Mouse (Mus musculus): ENCODE measurements at regions not wholly inside any gene's neighbourhood (a gene's known extent, or its start where the extent isn't known, plus 50 kb on each side); places are given as distances from the start of the nearest gene placed in this dataset.

DNA sequence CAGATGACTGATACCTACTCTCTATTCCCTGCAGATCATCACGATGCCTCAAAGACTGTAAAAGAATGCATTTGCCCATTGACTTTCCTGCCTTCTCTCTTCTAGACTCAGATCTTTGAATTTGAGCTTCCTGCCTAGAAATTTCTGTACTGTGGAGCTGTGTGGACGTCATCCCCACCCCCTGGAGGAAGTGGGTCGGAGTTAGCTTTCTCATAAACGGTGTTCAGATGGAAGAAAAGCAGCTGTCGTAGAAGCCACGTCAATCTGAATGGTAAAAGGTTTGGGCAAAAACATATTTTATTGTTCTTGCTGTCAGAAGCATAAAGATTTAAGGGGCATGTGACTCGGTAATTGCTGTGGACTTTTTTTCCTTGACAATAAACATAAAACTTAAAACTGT, 154.6 kb upstream of the Mvb12b start:
- no peak for DNase-seq (ENCODE audit: low spot score in 2 of 2)

- no peak for DNase-seq (ENCODE audit: low spot score in 2 of 2)
Measured at GRCm38 (mm10) chr2:34038982-34039381, 151.2 kb upstream of the Mvb12b start.

GRCm38 (mm10) chr2:34033212-34033611, 145.5 kb upstream of the Mvb12b start:
- no peak for DNase-seq (ENCODE audit: low spot score in 2 of 2)

DNA sequence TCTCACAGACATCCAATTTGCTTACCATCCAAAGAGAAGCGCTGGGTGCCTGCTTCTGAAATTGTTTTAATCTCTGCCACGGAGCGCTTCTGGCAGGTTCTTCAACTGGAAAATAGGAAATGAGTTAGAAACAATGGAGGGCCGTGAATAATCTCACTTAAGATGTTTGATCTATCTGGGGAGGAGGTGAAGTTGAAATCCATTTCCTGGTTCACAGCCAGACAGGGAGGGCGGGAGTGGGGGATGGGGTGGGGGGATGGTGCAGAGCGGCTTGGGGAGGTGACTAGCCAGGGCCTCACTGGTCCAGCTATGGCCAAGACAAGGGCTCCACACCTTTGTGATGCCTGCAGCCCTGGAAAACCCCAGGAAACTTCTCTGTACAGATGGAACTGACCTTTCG, 143.7 kb upstream of the Mvb12b start:
- no peak for DNase-seq (ENCODE audit: low spot score in 2 of 2)

GRCm38 (mm10) chr2:34031001-34031412, 143.3 kb upstream of the Mvb12b start:
- no peak for DNase-seq (ENCODE audit: low spot score in 2 of 2)

- no peak for DNase-seq (ENCODE audit: low spot score in 2 of 2)
Measured at GRCm38 (mm10) chr2:34027445-34027844, 139.7 kb upstream of the Mvb12b start.

DNA sequence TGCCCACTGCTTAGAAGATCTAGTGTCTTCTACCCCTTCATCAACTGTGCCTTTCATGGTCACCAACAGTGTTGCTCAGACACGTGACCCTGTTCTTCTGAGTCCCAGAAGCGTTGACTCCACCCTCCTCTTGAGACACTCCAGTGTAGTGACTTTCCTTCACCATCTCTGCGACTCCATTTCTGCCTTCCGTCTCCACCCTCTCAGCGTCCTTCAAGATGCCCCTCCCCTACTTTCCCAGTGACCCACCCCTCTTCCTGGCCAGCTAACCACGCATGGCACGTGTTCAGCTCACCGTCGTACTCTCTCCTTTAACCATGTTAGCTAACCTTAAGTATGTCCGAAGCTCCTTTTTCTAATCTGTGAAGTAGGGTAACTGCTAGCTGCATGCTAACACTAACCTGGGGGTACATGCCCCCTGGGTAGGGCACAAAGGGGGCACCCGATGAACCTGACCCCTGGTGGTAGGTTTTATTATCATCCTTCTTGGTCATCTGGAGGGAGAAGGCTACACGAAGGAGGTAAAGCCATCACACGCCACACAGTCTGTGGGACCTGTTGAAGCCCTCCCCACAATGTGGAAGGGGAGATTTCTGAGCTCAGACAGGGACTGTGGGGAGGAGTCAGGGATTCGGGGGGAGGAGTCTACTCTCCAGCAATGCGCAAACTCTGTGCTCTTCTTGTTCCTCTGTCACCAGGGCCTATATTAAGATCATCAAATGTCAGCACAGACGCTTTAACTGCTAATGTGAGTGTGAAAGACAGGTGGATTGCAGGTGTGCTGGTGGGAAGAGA, 139.0 kb upstream of the Mvb12b start:
- no peak for DNase-seq (ENCODE audit: low spot score in 2 of 2)

DNA sequence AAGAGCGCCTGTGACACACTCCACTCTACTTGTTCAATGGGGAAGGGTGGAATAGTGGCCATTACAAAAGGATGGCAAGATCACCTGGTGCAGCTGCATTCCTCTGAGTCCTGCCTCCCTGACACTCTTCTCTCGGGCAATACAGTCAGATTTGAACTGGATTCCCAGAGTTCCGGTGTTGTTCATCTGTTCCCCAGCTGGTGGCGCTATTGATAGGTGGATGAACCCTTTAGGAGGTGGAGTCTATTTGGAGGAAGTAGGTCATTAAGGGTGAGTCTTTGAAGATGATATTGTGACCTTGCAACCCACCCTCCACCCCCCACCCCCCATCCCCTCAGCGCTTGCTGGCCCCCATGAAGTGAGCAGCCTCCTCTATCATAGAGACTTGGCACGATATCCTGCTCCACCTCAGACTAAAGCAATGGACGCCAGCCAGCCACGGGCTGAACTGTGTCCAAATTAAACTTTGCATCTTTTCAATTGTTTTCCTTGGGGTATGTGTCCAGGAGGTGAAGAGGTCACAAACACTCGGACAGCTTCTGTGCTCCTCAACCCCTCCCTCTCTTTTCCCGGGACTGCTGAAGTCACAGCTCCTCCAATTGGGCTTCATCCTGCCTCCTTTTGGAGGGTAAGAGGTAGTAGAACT, 138.1 kb upstream of the Mvb12b start:
- no peak for DNase-seq (ENCODE audit: low spot score in 2 of 2)

DNA sequence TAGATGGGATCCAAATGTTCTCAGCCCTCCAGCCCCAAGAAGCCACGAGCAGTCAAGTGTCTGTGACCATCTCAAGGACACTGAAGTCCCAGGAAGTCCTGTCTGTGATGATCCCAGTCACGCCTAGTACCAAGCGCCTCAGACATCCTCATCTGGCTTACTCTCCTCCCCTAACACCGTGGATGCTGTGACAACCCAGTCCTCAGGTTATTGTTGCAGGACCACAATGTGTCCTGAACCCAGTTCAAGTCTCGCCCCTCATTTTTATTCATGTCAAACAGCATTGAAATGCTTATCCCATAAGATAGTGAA, 129.4 kb upstream of the Mvb12b start:
- DNase-seq (ENCODE audit: low spot score in 2 of 2): no peak

GRCm38 (mm10) chr2:34016350-34017141, 128.8 kb upstream of the Mvb12b start:
- DNase-seq (ENCODE audit: low spot score in 2 of 2): no peak

GRCm38 (mm10) chr2:34015640-34015995, 127.9 kb upstream of the Mvb12b start:
- no peak for DNase-seq (ENCODE audit: low spot score in 2 of 2)

- DNase-seq (ENCODE audit: low spot score in 2 of 2): no peak
Measured at GRCm38 (mm10) chr2:34014868-34015639, 127.3 kb upstream of the Mvb12b start.

DNA sequence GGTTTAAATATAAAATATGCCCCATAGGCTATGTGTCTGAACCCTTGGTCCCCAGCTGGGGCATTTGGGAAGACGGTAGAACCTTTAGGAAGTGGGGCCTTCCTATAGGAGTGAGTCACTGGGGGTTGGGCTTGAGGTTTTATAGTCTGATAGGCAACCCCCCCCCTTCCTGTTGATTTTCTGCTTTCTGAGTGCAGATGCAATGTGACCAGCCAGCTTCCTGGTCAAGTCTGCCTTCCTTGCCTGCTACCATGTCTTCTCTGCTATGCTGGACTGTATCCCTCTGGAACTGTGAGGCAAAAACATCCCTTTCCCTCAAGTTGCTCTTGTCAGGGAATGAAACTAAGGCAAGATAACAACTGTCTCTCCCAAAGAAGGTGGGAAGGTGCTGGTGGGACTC, 122.4 kb upstream of the Mvb12b start:
- DNase-seq (ENCODE audit: low spot score in 2 of 2): peak in 1 of 2 experiments; percentile 23

DNA sequence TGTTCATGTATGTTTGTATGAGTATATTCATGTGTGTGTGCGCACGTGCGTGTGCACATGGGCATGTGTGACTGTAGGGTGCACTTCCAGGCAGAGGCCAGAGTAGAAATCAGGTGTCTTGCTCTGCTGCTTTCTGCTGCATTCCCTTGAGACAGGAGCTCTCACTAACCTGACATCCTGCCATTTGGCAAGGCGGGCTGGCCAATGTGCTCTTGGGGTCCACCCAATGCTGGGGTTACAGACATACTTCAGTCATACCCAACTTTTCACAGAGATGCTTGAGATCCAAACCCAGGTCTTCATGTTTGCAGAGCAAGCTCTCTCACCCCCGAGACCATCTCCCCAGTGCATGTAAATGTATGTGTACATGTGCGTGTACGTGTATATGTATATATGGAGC, 120.2 kb upstream of the Mvb12b start:
- DNase-seq (ENCODE audit: low spot score in 2 of 2): peak in 1 of 2 experiments; percentile 49

- DNase-seq (ENCODE audit: low spot score in 2 of 2): peak in 1 of 2 experiments; percentile 52
Measured at GRCm38 (mm10) chr2:33997106-33997505, 109.4 kb upstream of the Mvb12b start.

DNA sequence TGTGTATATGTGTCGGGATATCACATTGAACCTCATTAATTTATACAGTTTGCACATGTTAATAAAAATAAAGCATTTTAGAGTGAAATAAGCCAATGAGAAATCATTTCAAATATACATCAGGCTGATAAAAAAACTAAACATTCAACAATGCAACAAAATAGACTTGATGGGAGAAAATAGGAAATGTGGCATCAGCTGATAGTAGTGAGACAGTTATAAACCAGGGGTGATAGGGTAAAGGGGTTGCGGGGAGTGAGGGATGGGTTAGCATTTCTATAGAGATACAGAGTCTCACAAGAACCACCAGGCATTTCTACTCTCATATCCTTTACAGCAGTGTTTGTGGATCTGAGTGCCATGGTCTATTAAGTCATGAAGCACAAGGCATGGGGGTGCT, 108.6 kb upstream of the Mvb12b start:
- DNase-seq (ENCODE audit: low spot score in 2 of 2): no peak

DNA sequence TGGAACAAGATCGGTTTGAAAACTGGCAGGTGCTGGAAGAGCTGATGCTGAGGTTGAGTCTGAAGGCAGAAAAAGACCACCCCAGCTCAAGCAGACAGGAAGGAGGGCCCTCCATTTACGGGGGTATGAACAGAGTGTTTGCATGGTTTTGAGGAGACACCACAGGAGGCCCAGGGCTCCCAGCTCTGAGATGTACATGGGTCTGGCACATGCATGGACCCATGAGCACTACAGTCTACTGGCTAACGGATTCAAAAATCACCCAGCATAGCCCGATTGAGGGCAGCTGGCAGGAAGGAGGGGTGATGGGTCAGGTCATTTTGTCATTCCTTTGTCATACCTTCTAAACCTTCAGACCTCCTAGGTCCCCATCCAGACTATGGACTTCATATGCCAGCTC, 103.6 kb upstream of the Mvb12b start:
- peak in 1 of 2 experiments; percentile 35 for DNase-seq (ENCODE audit: low spot score in 2 of 2)

- no peak for DNase-seq (ENCODE audit: low spot score in 2 of 2)
Measured at GRCm38 (mm10) chr2:33990711-33991110, 103.0 kb upstream of the Mvb12b start.

GRCm38 (mm10) chr2:33989555-33990370, 102.0 kb upstream of the Mvb12b start:
- peak in 1 of 2 experiments; percentile 55 for DNase-seq (ENCODE audit: low spot score in 2 of 2)

- DNase-seq (ENCODE audit: low spot score in 2 of 2): no peak
Measured at GRCm38 (mm10) chr2:33986420-33986819, 98.7 kb upstream of the Mvb12b start.

DNA sequence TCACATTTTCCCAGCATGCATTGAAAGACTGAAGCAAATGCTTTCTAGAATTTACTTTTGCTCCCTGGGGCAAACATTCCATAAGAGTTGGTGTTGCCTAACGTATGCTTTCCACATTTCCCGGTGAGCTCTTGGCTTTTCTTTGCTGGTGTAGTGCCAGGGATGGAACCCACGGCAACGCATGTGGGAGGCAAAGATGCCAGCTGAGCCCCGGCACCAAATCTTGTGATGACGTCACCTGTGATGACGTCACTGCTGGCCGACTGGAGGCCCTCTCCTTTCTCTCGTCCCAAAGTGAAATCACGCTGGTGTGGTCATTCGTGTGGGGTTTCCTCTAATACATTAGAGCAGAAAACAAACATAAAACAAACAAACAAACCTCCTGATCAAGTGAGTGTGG, 97.6 kb upstream of the Mvb12b start:
- peak in 1 of 2 experiments; percentile 49 for DNase-seq (ENCODE audit: low spot score in 2 of 2)
